Mouse (Mus musculus) limb, embryonic 12.5 days (tissue): ENCODE measurements around the gene Rpl11. TPM values are rescaled to one million over a fixed set of nuclear protein-coding genes. Genes with fewer than 3 reads are reported as not detected.
A peak's percentile ranks its signal among the peaks of the same experiment; 100 is the strongest.
"Not testable (repeated sequence)": the region's sequence is repeated elsewhere in the genome, so short reads cannot be mapped to it uniquely, and the experiment has no call there.

Experiments used
- ATAC-seq: fragments of 200-750 bp; cut with Nextera tagmentation; 2 replicates; pipeline ENCODE4 v1.8.0; 2017; ENCODE audit warnings: low read depth, moderate TSS enrichment; ENCODE audit not compliant: insufficient number of reproducible peaks, insufficient read depth, low FRiP score, low TSS enrichment
- H3K27ac ChIP-seq: fragments of 300-500 bp; sonication (generic); 2 replicates; pipeline ENCODE4 v1.5.1; 2016; ENCODE audit warnings: mild to moderate bottlenecking, moderate library complexity
- H3K27me3 ChIP-seq: fragments of 300-500 bp; sonication (generic); 2 replicates; pipeline ENCODE4 v1.6.1; 2016; ENCODE audit warnings: mild to moderate bottlenecking, moderate library complexity
- H3K36me3 ChIP-seq: fragments of 300-500 bp; sonication (generic); 2 replicates; pipeline ENCODE4 v1.6.1; 2016; ENCODE audit warnings: mild to moderate bottlenecking, moderate library complexity
- H3K4me1 ChIP-seq: fragments of 300-500 bp; sonication (generic); replicated peaks from 2 replicates; pipeline ENCODE4 v1.6.1; 2016
- H3K4me2 ChIP-seq: fragments of 300-500 bp; sonication (generic); 2 replicates; pipeline ENCODE4 v1.6.1; 2016; ENCODE audit warnings: mild to moderate bottlenecking, moderate library complexity
- H3K4me3 ChIP-seq: fragments of 300-500 bp; sonication (generic); replicated peaks from 2 replicates; pipeline ENCODE4 v1.5.1; 2016; ENCODE audit warnings: mild to moderate bottlenecking
- H3K9ac ChIP-seq: fragments of 300-500 bp; sonication (generic); replicated peaks from 2 replicates; pipeline ENCODE4 v1.6.1; 2016; ENCODE audit warnings: mild to moderate bottlenecking, moderate library complexity
- H3K9me3 ChIP-seq: fragments of 300-500 bp; sonication (generic); 2 replicates; pipeline ENCODE4 v1.6.1; 2016; ENCODE audit warnings: mild to moderate bottlenecking, moderate library complexity
- WGBS: fragments of 180-500 bp; shearing (Covaris S2); methylation state at CpG from one replicate; pipeline ENCODE4 v1.1.7; 2016; 5-methylcytosine and 5-hydroxymethylcytosine counted together
- polyA plus RNA-seq: library from polyadenylated mRNA; unstranded; fragments of >200 nt; fragmentation: Nextera tagmentation; extraction: Ambion mirVana; gene quantifications from 2 replicates; pipeline ENCODE4 v1.2.1, GENCODE M21; 2016

Rpl11 gene
- polyA plus RNA-seq, 1 experiment from 2014 or later = 442 TPM

DNA sequence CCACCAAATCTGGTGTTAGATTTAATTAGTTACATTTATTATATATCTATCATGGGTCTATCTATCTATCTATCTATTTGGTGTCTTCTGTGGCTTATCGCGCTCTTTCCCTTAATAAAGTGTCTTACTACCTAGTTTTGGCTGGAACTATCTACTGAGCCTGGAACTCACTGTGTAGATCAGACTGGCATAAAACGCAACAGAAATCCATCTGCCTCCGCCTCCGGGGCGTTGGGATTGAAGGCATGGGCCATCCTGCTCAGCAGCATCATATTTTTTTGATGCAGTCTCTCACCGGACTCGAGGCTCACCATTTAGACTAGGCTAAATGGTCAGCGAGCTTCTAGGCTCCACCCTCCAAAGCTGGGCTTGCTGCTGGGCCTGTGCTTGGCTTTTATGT, 65.5 kb downstream of the Rpl11 start:
- no peak for ATAC-seq
- Histone ChIP-seq H3K36me3 (peaks cover 31% of the 10 kb centered on the region), H3K27me3 (no peaks in the 10 kb centered on the region), H3K4me3 (peak overlapping the region; percentile 95), H3K9ac (peak overlapping the region; percentile 95), H3K9me3 (no peaks in the 10 kb centered on the region), H3K27ac (peak overlapping the region; percentile 91), H3K4me2 (peak overlapping the region; percentile 83), H3K4me1 (peaks cover 12% of the 10 kb centered on the region)
- WGBS = 75% methylated on average over 9 of the region's 9 CpGs

DNA sequence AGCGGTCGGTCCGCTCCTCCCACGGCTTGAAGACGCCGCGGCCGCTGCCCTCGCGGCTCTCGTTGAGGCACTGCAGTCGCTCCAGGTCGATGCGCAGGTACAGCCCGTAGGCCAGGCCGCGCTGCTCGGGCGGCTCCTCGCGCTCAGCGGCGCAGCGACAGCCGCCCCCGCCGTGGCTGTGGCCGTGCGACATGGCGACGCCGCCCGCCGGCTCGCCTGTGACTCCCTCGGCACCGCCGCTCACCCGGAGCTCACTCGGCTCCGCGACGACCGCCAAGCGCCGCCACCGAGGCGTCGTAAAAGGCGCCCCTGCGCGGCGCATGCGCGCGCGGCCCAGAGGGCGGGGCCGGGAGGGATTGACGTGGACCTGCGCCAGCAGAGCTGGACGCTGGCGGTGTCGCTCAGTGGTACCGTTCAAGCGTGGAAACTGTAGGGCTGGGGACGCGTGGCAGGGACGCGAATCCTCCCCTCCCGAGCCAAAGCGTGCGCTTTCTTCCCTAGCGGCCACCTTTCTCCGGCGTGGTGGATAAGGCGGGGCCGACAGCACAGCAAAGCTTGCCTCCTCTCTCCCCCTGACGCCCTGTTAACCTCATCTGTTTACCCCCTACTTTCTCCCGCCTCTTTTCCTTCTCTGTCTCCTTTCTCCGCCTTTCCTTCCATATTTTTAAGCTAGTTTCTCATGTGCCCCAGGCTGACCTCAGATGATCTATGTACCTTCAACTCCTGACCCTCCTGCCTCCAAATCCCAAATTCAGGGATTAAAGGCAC, 66.1 kb downstream of the Rpl11 start, which contains the start of gene Pithd1:
Gene Pithd1, minus strand, starts transcription at position 322 of the 768 bp plus-strand sequence.
- peak within 1 kb of the TSS; percentile 91 for H3K27ac ChIP-seq
- WGBS = under 1% methylated on average over 81 of the region's 81 CpGs
- no peaks in the 10 kb centered on the region for H3K27me3 ChIP-seq
- no peaks in the 10 kb centered on the region for H3K9me3 ChIP-seq
- peak within 1 kb of the TSS; percentile 95 for H3K4me3 ChIP-seq
- peak; percentile 90 for ATAC-seq
- H3K4me1 ChIP-seq = peaks cover 12% of the 10 kb centered on the region
- peak within 1 kb of the TSS; percentile 95 for H3K9ac ChIP-seq
- peaks cover 37% of the 10 kb centered on the region for H3K36me3 ChIP-seq
- peak within 1 kb of the TSS; percentile 83 for H3K4me2 ChIP-seq

DNA sequence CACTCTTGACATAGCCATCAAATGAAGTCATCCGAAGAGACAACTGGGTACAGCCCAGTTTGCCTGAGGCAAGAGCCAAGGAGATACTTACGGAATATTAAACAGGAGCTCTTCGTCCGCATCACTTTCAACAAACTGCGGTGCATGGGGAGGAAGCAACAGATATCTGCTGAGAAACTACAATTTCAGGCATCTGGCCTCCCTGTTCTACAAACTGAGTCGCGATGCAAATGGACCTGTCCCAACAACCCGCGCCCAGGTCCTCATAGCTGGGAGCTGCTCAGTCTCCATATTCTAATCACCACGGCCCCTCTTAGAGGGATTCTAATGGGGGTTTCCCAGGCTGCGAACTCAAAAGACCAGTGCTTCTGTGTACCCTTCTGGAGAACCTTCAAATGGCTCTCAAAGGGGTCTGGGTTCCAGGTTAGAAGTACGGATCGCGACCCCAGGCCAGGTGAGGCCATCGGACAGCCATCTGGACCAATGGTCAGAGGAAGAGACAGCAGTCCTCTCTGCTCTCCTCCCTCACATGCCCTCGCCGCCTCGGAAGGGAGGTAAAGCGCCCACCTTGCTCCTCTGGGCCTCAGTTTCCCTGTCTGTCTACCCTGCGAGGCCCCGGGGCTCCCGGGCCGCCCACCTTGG, 66.8 kb downstream of the Rpl11 start:
- 10% methylated on average over 23 of the region's 23 CpGs for WGBS
- Histone ChIP-seq H3K27ac (peak overlapping the region; percentile 91), H3K4me2 (peak overlapping the region; percentile 83), H3K36me3 (peaks cover 43% of the 10 kb centered on the region), H3K9me3 (no peaks in the 10 kb centered on the region), H3K9ac (peak overlapping the region; percentile 95), H3K4me1 (peaks cover 12% of the 10 kb centered on the region), H3K27me3 (no peaks in the 10 kb centered on the region), H3K4me3 (peak overlapping the region; percentile 95)
- ATAC-seq = 0 out of 2 replicates have a peak, but pooled peaks have one; percentile 22

DNA sequence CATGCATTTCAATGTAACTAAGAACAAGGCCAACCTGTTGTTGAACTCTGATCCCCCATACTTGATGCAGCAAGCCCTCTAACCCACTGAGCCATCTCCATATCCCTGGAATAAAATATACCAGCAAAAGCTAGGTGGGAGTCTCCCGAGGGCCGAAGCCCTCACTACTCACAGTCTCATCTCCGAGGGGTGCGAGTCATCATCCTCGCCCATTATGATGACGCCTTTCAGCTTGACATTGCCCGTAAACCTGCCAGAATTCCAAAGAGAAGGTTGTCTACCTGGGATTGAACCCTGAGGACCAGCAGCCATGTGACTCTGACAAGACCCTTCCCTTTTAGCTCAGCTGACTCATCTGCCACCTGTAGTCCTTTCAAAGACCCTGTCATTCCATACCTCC, 67.5 kb downstream of the Rpl11 start:
- Histone ChIP-seq H3K36me3 (peaks cover 49% of the 10 kb centered on the region), H3K27me3 (no peaks in the 10 kb centered on the region), H3K4me1 (peaks cover 12% of the 10 kb centered on the region), H3K9me3 (no peaks in the 10 kb centered on the region), H3K9ac (peak overlapping the region; percentile 95; the same call in 1 of the 2 replicates), H3K4me2 (peak overlapping the region; percentile 83), H3K27ac (no peak overlapping the region), H3K4me3 (peak overlapping the region; percentile 95)
- no peak for ATAC-seq
- 91% methylated on average over 7 of the region's 7 CpGs for WGBS

DNA sequence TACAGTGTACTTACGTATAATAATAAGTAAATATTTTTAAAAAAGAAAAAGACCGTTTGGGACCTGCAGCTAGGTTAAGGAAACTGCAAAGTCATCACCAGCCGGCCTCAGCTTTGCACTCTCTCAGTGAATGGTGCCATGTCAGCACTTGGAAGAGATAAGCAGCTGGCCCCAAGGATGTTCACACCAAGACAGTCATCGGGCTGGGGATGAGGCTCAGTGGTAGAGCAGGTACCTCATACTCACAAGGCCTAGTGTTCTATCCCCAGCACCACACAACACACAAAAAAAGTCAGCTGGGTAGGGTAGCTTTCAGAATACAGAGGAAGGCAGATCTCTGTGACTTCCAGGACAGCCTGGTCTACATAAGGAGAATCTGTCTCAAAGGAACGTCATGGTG, 68.0 kb downstream of the Rpl11 start:
- no peak for ATAC-seq
- H3K36me3 ChIP-seq = peaks cover 54% of the 10 kb centered on the region
- H3K27ac ChIP-seq = no peak overlapping the region
- peak overlapping the region; percentile 83 for H3K4me2 ChIP-seq
- peak overlapping the region; percentile 95; the same call in 1 of the 2 replicates for H3K4me3 ChIP-seq
- H3K27me3 ChIP-seq = no peaks in the 10 kb centered on the region
- H3K9ac ChIP-seq = no peak overlapping the region
- H3K9me3 ChIP-seq = no peaks in the 10 kb centered on the region
- 96% methylated on average over 5 of the region's 5 CpGs for WGBS
- H3K4me1 ChIP-seq = peaks cover 12% of the 10 kb centered on the region

DNA sequence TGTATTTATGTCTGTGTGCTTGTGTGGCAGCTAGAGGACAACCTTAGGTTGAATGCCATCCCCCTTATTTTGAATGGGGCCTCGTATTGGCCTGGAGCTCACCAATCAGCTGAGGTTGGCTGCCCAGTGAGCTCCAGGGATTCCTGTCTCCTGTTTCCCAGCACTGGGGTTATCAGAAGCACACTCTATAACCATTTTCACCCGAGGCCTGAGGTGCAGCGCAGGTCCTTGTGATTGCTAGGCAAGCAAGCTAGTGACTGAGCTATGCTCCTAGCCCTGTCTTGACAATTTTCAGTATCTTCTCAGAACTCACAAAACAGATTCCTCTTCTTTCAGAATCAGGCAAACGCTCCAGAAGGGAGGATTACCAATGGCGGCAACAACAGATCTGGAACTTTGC, 68.7 kb downstream of the Rpl11 start:
- peaks cover 54% of the 10 kb centered on the region for H3K36me3 ChIP-seq

DNA sequence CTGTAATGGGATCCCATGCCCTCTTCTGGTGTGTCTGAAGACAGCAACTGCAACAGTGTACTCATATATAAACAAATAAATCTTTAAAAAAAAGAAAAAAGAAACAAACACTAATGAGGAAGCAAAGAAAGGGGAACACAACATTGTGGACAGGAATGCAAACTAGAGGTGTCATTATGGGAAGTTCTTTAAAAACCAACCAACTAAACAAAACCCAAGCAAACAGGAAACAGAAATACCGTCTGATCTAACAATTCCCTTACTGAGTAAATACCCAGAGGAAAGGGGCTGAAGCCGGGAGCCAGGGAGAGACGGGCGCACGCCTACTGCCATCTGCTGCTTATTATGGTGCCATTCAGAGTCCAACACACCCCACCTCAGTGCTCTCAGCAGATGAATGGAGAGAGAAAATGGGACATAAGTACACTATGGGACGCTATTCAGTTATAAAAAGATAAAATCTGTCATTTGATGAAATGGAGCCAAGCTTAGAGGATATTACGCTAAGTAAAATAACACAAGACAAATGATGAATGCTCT, 71.6 kb downstream of the Rpl11 start:
- Histone ChIP-seq H3K36me3 (peaks cover 80% of the 10 kb centered on the region), H3K4me3 (no peak overlapping the region), H3K9me3 (no peaks in the 10 kb centered on the region), H3K4me2 (no peak overlapping the region), H3K4me1 (peaks cover 12% of the 10 kb centered on the region), H3K27ac (no peak overlapping the region), H3K9ac (no peak overlapping the region), H3K27me3 (no peaks in the 10 kb centered on the region)
- no peak for ATAC-seq
- 73% methylated on average over 7 of the region's 7 CpGs for WGBS

More for the DNA sequence above, 68.7 kb downstream of the Rpl11 start:
- H3K9me3 ChIP-seq = no peaks in the 10 kb centered on the region
- H3K4me2 ChIP-seq = no peak overlapping the region
- WGBS = 86% methylated on average over 5 of the region's 5 CpGs
- no peak overlapping the region for H3K27ac ChIP-seq
- H3K4me3 ChIP-seq = no peak overlapping the region
- peaks cover 12% of the 10 kb centered on the region for H3K4me1 ChIP-seq
- no peaks in the 10 kb centered on the region for H3K27me3 ChIP-seq
- no peak for ATAC-seq
- H3K9ac ChIP-seq = no peak overlapping the region

DNA sequence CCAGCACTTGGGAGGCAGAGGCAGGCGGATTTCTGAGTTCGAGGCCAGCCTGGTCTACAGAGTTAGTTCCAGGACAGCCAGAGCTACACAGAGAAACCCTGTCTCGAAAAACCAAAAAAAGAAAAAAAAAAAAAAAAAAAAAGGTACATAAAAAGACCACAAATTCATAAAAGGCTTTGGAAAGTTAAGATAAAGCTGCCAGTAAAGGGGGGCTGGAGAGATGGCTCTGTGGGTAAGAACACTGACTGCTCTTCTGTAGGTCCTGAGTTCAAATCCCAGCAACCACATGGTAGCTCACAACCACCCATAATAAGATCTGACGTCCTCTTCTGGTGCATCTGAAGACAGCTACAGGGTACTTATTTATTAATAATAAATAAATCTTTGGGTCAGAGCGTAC, 73.0 kb downstream of the Rpl11 start:
- not testable (repeated sequence) for ATAC-seq, H3K4me1 ChIP-seq, H3K4me2 ChIP-seq, H3K27me3 ChIP-seq, H3K9me3 ChIP-seq, H3K9ac ChIP-seq, H3K4me3 ChIP-seq, H3K27ac ChIP-seq
- WGBS = 94% methylated on average over 5 of the region's 5 CpGs
- H3K36me3 ChIP-seq = peaks cover 88% of the 10 kb centered on the region

Other genes with a start within 250 kb of the Rpl11 start
- 392 and 402 TPM in 2 replicates for gene Srsf10, start 197.7 kb downstream of the Rpl11 start, polyA plus RNA-seq
- gene Pnrc2, start 179.6 kb downstream of the Rpl11 start, polyA plus RNA-seq = 209 and 220 TPM in 2 replicates
- 0.22 and 0.45 TPM in 2 replicates for gene Cnr2, start 158.0 kb downstream of the Rpl11 start, polyA plus RNA-seq
- 47.0 and 51.0 TPM in 2 replicates for gene Fuca1, start 132.7 kb downstream of the Rpl11 start, polyA plus RNA-seq
- gene Hmgcl, start 107.0 kb downstream of the Rpl11 start, polyA plus RNA-seq = 78.5 and 81.5 TPM in 2 replicates
- gene Gale, start 89.7 kb downstream of the Rpl11 start, polyA plus RNA-seq = 32.1 and 33.3 TPM in 2 replicates
- 126 and 127 TPM in 2 replicates for gene Lypla2, start 80.8 kb downstream of the Rpl11 start, polyA plus RNA-seq
- gene Pithd1, start 66.2 kb downstream of the Rpl11 start, polyA plus RNA-seq = 64.9 and 69.6 TPM in 2 replicates
- 40.6 and 45.3 TPM in 2 replicates for gene Eloa, start 31.7 kb downstream of the Rpl11 start, polyA plus RNA-seq
- gene Id3, start 90.1 kb upstream of the Rpl11 start, polyA plus RNA-seq = 652 and 658 TPM in 2 replicates
- 10.6 and 10.8 TPM in 2 replicates for gene E2f2, start 119.0 kb upstream of the Rpl11 start, polyA plus RNA-seq
- gene Asap3, start 152.9 kb upstream of the Rpl11 start, polyA plus RNA-seq = 9.9 and 11.3 TPM in 2 replicates
- 5.0 and 5.2 TPM in 2 replicates for gene Tcea3, start 194.3 kb upstream of the Rpl11 start, polyA plus RNA-seq
- 25.4 and 25.6 TPM in 2 replicates for gene Zfp46, start 231.3 kb upstream of the Rpl11 start, polyA plus RNA-seq